Mouse (Mus musculus): ENCODE data around the gene Kng1.
A peak's percentile ranks its signal among the peaks of the same experiment; 100 is the strongest.
"Not testable (repeated sequence)": the region's sequence is repeated elsewhere in the genome, so short reads cannot be mapped to it uniquely, and the experiment has no call there.

Gene Kng1

DNA sequence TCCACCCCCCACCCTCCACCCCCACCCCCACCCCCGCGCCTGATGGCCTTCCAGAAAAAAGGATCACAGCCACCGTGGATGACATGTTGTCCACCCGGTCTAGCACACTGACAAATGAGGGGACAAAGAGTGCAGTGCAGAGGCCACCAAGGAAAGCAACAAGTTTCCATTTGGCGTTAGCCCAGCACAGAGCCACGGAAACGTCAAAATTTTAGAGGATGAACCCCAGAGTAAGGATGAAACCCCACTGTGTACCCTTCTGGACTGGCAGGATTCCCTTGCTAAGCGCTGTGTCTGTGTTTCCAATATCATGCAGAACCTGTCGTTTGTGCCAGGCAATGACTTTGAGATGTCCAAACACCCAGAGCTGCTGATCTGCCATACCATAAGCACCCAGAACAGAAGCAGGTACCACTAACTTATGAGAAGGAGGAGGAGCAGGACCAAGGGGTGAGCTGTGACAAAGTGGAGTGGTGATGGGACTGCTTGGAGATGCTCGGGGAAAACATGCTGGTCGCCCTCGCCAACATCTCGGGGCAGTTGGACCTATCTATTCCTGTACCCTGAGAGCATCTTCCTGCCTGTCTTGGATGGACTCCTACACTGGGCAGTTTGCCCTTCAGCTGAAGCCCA, 35.8 kb downstream of the Kng1 start:
- no peak for DNase-seq (ENCODE audit: low read depth, low spot score)

DNA sequence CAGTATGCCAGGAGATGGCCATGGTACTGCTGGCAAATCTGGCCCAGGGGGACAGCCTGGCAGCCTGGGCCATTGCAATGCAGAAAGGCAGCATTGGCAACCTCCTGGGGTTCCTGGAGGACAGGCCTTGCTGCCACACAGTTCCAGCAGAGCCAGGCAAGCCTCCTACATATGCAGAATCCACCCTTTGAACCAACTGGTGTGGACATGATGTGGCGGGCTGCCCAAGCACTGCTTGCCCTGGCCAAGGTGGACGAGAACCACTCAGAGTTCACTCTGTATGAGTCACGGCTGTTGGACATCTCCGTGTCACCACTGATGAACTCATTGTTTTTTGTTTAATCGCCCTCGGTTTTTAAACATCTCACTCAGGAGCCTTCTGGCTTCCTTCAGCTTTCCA, 36.5 kb downstream of the Kng1 start:
- DNase-seq (ENCODE audit: low read depth, low spot score), result no peak

DNA sequence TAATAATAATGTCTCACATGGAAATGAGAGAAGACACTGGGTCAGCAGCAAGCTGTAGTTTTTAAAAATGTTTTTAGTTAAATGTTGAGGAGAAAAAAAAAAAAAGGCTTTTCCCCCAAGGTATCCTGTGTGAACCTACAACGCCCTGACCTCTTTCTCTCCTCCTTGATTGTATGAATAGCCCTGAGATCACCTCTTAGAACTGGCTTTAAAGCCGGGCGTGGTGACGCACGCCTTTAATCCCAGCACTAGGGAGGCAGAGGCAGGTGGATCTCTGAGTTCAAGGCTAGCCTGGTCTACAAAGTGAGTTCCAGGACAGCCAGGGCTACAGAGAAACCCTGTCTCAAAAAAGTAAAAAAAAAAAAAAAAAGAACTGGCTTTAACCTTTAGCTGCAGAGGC, 37.9 kb downstream of the Kng1 start:
- not testable (repeated sequence) for DNase-seq (ENCODE audit: low read depth, low spot score)

DNA sequence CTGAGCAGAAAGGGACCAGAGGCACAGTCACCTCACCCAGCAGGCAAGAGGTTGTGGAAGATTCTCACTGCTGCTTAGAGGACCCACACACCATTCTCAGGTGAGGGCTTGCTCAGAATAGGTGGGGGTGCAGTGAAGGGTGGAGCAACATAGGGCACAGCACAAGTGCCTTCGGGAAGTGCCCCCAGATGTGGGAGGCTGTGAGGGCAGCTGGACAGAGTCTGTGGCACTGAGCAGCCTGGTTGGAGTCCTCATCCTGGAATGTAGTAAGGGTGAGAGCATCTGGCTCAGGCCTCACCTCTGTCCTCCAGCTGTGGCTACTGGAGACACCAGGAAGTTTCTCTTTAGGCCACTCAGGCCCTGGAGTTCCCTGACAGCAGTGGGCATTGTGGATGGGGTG, 39.2 kb downstream of the Kng1 start:
- not testable (repeated sequence) for DNase-seq (ENCODE audit: low read depth, low spot score)

DNA sequence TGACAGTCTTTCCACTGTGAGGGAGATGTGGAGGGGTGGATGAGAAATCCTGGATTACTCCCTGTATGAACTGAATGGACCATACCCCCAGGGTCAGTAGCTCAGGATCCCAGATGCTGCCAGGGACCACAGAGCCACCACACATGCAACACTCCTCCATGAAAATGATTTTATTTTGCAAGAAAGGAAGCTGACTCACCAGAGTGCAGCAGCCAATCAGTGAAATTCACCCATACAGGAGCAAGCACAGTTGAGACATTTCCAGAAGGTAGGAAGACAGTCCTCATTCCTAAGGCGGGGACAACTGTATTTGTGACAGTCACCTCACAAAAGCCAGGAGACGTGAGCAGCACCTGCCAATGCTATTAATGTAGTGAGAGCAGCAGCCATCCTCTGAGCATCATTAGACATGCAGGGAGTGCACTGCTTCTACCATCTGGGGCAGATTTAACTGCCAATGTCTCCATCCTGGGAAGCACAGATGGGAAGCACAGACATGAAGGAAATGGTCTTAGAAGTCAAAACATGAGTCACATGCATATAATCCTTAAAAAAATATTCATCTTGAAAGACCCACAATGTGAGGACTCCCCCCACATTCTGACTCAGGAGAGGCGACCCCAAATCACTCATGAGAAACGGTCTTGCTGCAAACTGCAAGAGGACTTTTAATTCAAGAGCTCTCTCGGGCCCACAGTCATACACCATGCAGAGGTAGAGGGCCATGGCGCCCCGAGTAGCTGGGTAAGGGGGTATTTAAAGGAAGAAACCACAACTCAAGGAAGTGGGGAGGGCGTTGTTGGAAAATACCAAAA, 39.8 kb downstream of the Kng1 start:
- DNase-seq (ENCODE audit: low read depth, low spot score), result not testable (repeated sequence)

DNA sequence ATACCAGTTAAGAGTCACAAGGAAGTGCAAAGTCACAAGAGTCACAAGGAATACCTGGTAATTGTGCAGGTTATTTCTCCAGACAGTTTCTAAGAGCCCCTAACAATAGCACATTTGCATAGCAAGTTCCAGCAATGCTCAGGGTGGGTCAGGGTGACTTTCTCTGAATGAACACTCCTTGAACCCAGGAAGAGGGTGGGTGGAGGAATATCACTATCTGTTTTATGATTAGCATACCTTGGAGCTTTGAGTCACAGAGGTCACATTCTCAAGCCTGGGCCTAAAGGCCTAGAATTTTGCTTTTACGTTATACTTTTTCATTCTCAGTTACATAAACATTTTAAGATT, 40.4 kb downstream of the Kng1 start:
- not testable (repeated sequence) for DNase-seq (ENCODE audit: low read depth, low spot score)

DNA sequence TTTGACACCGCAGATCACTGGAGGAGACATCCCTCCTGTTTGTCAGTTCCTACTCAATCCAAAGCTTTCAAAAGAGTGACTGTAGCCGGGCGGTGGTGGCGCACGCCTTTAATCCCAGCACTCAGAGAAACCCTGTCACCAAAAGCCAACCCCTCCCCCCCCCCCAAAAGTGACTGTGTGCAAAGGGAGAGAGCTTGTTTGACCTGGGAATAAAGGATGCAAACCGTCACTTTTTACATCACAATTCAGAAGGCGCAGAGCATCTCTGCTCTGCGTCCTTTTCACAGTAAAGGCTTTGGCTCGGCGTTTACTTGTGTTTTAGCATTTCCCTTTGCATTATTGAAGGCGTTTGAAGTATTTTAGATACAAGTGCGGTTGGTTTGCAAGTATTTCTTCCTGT, 42.0 kb downstream of the Kng1 start:
- DNase-seq (ENCODE audit: low read depth, low spot score), result no peak

GRCm38 (mm10) chr16:23100099-23100575, 42.5 kb downstream of the Kng1 start:
- DNase-seq (ENCODE audit: low read depth, low spot score), result no peak

DNA sequence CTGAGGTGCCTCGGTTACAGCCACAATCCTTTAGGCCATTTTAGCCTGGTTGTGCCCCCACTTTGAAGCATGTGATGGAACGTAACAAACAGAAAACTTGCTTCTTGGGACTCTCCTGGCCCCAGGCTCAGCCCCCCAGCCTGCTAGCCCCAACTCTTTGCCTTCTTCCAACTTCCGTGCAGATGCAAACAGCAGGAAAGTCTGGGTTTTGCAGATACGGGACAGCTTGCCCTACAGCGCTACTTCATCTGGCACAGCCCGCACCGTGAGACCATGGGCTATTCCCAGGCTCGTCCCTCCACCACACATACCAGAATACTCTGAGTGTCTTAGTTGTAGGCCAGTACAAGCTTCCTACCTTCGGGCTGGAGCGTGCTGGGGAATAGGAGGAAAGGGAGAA, 42.9 kb downstream of the Kng1 start:
- no peak for DNase-seq (ENCODE audit: low read depth, low spot score)

- DNase-seq (ENCODE audit: low read depth, low spot score), result no peak
Measured at GRCm38 (mm10) chr16:23102340-23103037, 44.8 kb downstream of the Kng1 start.

- no peak for DNase-seq (ENCODE audit: low read depth, low spot score)
Measured at GRCm38 (mm10) chr16:23103038-23103745, 45.5 kb downstream of the Kng1 start.

DNA sequence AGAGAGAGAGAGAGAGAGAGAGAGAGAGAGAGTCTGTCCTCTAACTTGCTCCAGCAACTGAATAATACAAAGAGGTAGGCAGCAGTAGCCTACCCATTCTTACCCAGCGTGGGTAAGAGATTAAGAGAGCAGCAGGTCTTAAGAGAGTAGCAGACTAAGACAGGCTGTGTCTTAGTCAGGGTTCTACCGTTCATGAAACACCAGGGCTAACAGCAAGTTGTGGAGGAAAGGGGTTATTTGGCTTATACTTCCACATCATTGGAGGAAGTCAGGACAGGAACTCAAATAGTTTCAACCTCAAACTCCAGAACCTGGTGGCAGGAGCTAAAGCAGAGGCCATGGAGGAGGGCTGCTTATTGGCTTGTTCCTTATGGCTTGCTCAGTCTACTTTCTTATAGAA, 46.2 kb downstream of the Kng1 start:
- no peak for DNase-seq (ENCODE audit: low read depth, low spot score)

DNA sequence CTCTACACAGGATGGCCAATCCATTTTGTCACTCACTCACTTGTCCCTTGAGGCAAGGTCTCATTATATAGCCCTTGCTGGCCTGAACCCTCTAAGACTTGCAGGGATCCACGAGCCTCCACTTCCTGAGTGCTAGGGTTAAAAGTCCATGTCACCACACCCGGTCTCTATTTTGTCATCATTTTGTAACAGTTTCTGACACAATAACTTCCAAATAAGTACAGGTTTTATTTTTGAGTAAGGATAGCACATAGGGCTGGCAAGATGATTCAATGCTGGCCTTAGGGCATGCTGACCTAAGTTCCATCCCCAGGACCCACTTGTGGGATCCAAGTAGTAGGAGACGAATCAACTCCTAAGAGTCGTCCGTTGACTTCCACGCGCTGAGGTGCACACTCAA, 48.5 kb downstream of the Kng1 start:
- DNase-seq (ENCODE audit: low read depth, low spot score), result no peak

DNA sequence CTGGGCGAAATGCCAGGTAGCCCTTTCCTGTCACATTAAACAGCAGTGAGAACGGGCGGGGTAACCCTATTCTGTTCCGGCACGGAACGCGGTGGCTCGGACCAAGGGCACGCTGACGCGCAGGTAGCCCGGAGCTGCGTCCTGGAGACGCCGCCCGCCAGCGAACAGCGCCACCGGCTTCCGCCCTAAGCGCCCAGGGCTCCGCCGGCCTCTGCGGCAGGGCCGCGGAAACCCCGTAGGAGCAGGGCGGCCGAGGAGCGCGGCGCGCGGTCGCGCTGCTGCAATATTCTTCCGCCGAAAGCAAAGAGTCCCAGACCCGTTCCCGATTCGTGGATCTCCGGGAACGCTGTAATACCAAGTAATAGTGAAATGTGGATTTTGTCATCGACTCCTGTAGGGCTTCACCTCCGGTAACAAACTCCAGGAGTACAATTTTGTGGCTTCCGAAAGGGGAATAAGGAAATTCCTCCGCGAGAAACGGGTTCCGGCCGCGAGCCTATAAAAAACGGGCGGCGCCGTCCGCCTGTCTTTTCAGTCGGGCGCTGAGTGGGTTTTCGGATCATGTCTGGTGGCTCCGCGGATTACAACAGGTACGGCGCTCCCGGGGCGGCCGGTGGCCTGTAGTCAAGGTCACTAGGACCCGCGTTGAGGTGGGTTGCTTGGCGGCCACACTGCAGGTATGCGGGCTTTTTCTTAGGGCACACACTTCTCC, 49.7 kb downstream of the Kng1 start, which contains the start of gene Eif4a2:
TSS of gene Eif4a2 (plus strand) at position 214 of the 712 bp plus-strand sequence.
- peak; percentile 83 for DNase-seq (ENCODE audit: low read depth, low spot score)

DNA sequence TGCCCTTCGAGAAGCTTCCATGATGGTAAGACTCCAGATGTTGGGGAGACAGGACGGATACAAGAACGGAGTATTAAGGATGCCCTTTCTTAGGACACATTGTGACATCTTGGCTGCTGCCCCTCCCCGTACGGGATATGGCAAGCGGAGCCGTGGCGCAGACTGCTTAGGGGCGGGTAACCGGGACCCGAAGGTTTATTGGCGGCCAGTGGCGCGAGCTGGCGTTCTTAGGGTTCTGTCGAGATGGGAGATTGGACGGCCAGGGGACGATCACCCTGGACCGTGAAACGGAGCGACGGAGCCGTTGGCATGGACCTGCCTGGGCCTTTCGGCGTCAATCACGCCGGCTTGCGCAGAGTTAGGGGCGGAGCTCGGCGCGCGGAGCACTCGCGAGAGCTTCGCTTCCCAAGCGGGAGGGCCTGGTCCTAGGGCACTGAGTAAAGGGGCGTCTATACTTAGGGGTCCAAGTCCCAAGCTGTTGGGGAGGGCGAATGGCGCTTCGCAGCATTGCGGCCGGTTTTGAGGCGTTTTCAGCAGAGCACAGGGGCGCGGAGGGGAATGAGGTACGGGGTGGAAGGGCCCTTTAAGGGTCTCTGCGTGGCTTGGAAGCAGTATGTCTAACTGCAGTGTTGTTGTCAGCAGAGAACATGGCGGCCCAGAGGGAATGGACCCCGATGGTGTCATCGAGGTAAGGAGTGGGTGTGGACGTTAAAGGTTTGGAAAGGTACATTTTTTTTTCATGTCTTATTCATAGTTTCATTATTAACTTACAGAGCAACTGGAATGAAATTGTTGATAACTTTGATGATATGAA, 50.5 kb downstream of the Kng1 start:
- peak; percentile 66 for DNase-seq (ENCODE audit: low read depth, low spot score)

DNA sequence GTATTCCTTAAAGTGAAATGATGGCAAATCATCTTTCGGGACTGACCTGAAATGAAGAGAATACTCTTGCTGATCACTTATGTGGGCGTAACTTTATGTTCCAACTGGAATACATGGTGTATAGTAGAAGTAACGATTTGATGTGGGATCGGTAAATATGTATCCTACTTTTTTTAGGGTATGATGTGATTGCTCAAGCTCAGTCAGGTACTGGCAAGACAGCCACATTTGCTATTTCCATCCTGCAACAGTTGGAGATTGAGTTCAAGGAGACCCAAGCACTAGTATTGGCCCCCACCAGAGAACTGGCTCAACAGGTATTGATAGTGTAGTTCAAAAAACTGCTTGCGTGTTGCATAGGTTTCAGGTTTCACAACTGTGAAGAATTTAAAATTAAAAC, 51.3 kb downstream of the Kng1 start:
- no peak for DNase-seq (ENCODE audit: low read depth, low spot score)

DNA sequence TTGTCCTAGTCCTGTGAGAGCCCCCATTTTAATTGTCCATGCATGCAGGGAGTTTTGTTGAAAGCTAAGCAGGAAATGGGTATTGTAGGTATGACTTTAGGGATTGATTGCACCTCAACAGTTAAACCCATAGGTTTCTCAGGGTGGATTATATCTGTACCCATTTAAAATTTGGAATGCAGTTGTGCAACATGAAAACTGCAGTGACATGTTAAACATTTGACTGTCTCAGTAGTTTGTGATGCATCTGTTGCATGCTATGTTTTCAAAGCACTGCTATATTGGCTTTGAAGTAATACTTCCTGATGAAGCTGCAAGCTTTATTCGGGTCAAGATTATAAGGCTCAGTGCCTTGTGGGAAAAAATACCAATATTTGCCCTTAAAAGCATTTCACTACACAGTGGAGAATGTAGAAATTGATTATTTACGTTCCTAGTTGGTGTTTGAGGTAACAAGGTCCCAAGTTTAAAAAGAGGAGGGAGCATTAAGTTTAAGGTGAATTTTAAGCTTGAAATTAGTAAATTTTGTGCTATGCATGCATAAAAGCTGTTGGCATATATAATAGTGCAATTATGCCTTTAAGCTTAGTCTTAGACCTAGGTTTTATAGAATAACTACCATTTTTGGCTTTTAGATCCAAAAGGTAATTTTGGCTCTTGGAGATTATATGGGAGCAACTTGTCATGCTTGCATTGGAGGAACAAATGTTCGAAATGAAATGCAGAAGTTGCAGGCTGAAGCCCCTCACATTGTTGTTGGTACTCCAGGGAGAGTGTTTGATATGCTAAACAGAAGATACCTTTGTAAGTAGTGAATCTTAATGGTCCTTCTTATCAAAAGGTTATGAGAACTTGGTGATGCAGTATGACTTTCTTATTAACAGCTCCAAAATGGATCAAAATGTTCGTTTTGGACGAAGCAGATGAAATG, 52.0 kb downstream of the Kng1 start:
- DNase-seq (ENCODE audit: low read depth, low spot score), result no peak

- no peak for DNase-seq (ENCODE audit: low read depth, low spot score)
Measured at GRCm38 (mm10) chr16:23112348-23112747, 54.7 kb downstream of the Kng1 start.

DNA sequence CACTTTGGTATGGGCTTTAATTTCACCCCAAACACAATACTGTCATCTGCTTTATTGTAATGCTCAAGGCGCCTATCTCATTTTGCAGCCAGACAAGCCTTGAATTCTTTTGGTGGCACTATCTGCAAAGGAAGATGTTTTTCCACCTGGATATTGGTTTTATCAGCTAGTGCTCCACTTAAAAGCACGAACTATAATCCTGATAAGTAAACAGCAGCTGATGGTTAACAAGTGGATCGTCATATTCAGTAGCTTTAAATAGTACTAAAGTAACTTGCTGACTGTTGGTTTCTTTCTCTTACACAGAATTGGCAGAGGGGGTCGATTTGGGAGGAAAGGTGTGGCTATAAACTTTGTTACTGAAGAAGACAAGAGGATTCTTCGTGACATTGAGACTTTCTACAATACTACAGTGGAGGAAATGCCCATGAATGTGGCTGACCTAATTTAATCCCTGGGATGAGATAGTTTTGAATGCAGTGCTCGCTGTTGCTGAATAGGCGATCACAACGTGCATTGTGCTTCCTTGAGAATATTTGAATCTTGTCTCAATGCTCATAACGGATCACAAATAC, 55.3 kb downstream of the Kng1 start:
- no peak for DNase-seq (ENCODE audit: low read depth, low spot score)
